Mouse (Mus musculus): ENCODE results near the gene Hist2h2aa1. TPM values are rescaled to one million over a fixed set of nuclear protein-coding genes. Genes with fewer than 3 reads are reported as not detected.
A peak's percentile ranks its signal among the peaks of the same experiment; 100 is the strongest.

Hist2h2aa1 gene
- polyA plus RNA-seq, 1 experiment from 2014 or later: 16.6 TPM

DNA sequence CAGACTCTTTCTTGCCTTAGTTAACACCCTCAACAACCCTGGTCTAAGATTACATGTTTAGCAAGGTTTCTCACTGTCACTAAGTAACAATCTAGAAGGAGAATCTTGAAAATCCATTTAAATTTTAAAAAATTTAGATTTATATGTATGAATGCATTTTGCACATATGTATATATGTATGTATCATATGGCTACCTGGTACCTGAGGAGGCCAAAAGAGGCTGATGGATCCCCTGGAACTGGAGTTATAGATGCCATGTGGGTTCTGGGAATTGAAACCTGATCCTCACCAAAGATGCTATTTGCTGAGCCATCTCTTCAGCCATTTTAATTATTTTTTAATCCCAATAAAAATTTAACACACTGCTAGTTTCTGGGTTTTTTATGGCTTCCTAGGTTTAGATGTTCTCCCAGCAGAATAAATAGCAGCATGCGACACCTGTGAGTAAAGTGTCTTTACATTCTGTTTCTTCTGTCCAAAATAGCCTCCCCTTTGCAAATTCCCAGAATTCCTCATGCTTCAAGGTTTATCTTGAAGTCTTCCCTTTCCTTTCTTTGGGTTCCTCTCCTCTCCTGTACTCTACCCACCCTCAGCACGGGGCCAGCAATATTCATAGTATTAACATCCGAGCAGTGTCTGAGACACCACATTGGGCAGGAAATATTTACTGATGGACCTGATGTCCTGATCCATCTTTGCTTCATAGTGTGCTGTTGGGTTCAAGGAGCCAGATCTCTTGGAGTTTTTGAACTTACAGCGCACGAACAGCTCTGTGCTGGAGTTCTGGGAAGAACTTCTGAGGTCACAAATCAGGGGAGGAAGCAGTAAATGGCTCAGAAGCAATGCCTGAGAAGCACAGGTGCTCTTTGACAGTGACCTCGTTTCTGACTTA is 3.1 kb downstream of the Hist2h2aa1 start:
- no peak for ATAC-seq (ENCODE audit: low FRiP score)
- no peak for DNase-seq (ENCODE audit: low spot score)
- H3K36me3 ChIP-seq (replicated peaks; ENCODE audit: control insufficient read depth, insufficient read depth): no peaks in the 10 kb centered on the region
- WGBS: 51% methylated on average over 6 of the region's 6 CpGs
- H3K27me3 ChIP-seq (ENCODE audit: control insufficient read depth, insufficient read depth, low read length): no peaks in the 10 kb centered on the region
- peaks cover 15% of the 10 kb centered on the region; the same call in 1 of the 2 replicates for H3K4me1 ChIP-seq (replicated peaks; ENCODE audit: control insufficient read depth, insufficient read depth, low read length)
- no peaks in the 10 kb centered on the region for H3K9me3 ChIP-seq (ENCODE audit: control insufficient read depth, low read length)
- H3K9ac ChIP-seq: peak overlapping the region; percentile 40; the same call in 1 of the 2 replicates
- H3K4me2 ChIP-seq (replicated peaks): peak overlapping the region; percentile 36
- H3K27ac ChIP-seq: no peak overlapping the region
- H3K4me3 ChIP-seq (replicated peaks; ENCODE audit: low read length): no peak overlapping the region

DNA sequence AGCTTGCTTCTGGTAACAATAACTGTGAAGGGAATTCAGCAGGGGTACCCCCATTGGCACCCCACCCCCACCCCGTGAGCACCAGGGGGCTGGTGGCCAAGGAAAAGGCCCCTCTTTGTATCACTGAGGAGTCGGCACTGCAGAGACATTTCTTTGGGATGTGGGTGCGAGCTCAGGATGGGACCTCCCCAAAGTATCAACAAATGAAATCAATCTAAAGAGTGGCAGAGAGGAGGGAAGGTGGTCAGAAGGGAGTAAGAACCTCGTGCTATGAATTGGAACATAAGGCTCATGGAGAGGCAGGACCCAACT is 3.7 kb downstream of the Hist2h2aa1 start:
- ATAC-seq (ENCODE audit: low FRiP score): no peak
- peaks cover 14% of the 10 kb centered on the region; the same call in 1 of the 2 replicates for H3K4me1 ChIP-seq (replicated peaks; ENCODE audit: control insufficient read depth, insufficient read depth, low read length)
- H3K4me2 ChIP-seq (replicated peaks): no peak overlapping the region; the same call in 1 of the 2 replicates
- no peaks in the 10 kb centered on the region for H3K27me3 ChIP-seq (ENCODE audit: control insufficient read depth, insufficient read depth, low read length)
- H3K9me3 ChIP-seq (ENCODE audit: control insufficient read depth, low read length): no peaks in the 10 kb centered on the region
- no peak overlapping the region for H3K27ac ChIP-seq
- H3K4me3 ChIP-seq (replicated peaks; ENCODE audit: low read length): no peak overlapping the region
- no peak for DNase-seq (ENCODE audit: low spot score)
- H3K9ac ChIP-seq: no peak overlapping the region
- 55% methylated on average over 4 of the region's 4 CpGs for WGBS
- no peaks in the 10 kb centered on the region for H3K36me3 ChIP-seq (replicated peaks; ENCODE audit: control insufficient read depth, insufficient read depth)

DNA sequence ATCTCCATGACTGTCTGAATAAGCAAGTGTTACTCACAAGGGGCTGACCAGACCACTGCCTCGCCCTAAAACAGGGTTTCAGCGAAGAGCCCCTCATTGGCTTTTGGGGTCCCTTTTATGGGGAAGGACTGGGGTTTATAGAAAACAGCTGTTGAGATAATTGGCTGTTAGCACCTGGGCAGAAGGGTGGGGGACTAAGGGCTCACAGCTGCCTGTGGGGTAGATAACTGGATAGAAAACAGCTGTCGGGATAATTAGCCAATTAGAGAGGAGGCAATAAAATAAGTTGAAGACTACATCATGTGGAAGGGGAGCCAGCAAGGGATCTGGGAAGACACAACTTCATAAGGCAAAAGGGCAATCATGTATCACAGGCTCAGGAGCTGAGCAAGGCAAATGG is 5.6 kb downstream of the Hist2h2aa1 start:
- no peak for DNase-seq (ENCODE audit: low spot score)
- no peaks in the 10 kb centered on the region for H3K9me3 ChIP-seq (ENCODE audit: control insufficient read depth, low read length)
- no peak overlapping the region for H3K4me2 ChIP-seq (replicated peaks)
- H3K27ac ChIP-seq: no peak overlapping the region
- H3K4me1 ChIP-seq (replicated peaks; ENCODE audit: control insufficient read depth, insufficient read depth, low read length): 0 out of 2 replicates have a peak, but pooled peaks cover 5% of the 10 kb centered on the region
- no peak for ATAC-seq (ENCODE audit: low FRiP score)
- no peak overlapping the region for H3K9ac ChIP-seq
- H3K27me3 ChIP-seq (ENCODE audit: control insufficient read depth, insufficient read depth, low read length): no peaks in the 10 kb centered on the region
- H3K36me3 ChIP-seq (replicated peaks; ENCODE audit: control insufficient read depth, insufficient read depth): no peaks in the 10 kb centered on the region
- no peak overlapping the region for H3K4me3 ChIP-seq (replicated peaks; ENCODE audit: low read length)
- WGBS: 89% methylated on average over 3 of the region's 3 CpGs

DNA sequence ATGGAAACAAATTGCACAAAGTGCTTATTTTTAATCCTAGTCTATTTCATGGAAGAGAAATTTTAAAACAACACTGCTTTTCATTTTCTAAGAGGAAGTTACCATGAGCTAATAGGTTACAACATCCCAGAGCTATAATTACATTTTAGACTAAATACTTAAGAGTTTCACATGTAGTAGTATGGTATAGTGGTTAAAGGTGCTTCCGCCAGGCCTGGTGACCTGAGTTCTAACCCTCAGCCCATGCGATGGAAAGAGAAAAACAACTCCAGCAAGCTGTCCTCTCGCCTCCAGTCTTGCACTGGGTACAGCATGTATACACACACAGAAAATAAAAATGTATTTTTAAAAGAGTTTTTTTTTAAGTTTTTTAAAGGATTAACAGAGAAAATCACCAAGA is 6.5 kb downstream of the Hist2h2aa1 start:
- H3K27ac ChIP-seq: no peak overlapping the region
- ATAC-seq (ENCODE audit: low FRiP score): no peak
- H3K27me3 ChIP-seq (ENCODE audit: control insufficient read depth, insufficient read depth, low read length): no peaks in the 10 kb centered on the region
- H3K4me2 ChIP-seq (replicated peaks): no peak overlapping the region
- H3K9ac ChIP-seq: no peak overlapping the region
- H3K9me3 ChIP-seq (ENCODE audit: control insufficient read depth, low read length): no peaks in the 10 kb centered on the region
- H3K4me1 ChIP-seq (replicated peaks; ENCODE audit: control insufficient read depth, insufficient read depth, low read length): 0 out of 2 replicates have a peak, but pooled peaks cover 5% of the 10 kb centered on the region
- 92% methylated on average over 3 of the region's 3 CpGs for WGBS
- no peaks in the 10 kb centered on the region for H3K36me3 ChIP-seq (replicated peaks; ENCODE audit: control insufficient read depth, insufficient read depth)
- H3K4me3 ChIP-seq (replicated peaks; ENCODE audit: low read length): no peak overlapping the region
- no peak for DNase-seq (ENCODE audit: low spot score)

DNA sequence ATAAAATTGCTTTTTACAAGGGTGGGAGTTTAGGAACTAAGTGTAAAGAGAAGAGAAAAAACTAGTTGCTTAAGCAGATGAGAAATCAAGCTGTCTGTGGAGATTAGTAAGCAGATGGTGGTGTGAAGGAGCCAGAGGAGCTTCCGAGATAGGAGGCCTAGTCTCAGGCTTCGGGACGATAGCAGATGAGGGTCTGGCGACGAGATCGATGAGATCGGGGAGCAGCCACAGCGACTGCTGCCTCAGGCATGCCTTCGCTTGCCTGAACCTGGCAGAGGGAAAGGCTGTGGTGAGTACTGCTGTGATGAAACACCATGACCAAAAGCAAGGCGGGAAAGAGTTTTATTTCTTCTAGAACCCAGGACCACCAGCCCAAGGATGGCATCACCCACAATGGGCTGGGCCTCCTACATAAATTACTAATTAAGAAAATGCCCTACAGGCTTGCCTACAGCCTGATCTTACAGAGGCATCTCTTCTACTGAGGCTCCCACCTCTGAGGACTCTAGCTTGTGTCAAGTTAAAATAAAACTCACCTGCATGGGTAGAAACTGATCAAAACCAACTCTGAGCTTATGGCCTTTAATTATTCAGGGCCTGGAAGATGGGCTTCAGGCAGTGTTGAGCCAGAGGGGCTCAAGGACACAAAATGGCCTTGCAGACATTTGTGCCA is 9.5 kb downstream of the Hist2h2aa1 start:
- 0 out of 2 replicates have a peak overlapping the region, but pooled peaks have one; percentile 11 for H3K9ac ChIP-seq

DNA sequence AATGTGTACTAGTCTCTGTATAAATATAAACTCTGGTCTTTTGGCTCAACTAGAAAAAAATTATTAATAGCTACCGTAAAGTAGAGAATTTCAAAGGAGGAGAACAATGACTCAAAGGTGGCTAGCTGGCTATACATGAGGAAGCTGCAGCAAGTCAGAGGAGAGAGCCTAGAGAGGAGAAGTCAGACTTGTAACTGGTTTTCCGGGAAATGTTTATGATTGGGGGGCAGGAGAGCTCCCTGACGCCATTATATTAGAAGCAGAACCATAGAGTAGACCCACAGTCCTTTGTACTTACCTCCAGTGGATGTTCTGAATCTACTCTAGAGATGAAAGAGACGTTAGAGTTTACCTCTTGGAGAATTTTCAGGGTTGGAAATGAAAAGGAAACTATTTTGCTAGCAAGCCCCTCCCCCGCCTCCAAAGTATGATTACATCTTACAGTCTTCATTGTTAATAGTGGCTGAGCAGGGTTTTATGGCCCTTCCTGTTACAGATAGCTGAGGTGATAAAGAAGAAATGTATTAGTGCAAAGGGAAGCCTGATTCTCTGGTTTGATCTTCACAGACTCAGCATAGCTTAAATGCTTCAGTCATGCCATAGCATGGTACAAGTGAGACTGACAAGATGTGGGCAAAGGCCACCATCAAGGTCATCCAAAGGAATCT is 10.8 kb downstream of the Hist2h2aa1 start:
- H3K4me3 ChIP-seq (replicated peaks; ENCODE audit: low read length): no peak overlapping the region
- H3K4me1 ChIP-seq (replicated peaks; ENCODE audit: control insufficient read depth, insufficient read depth, low read length): no peaks in the 10 kb centered on the region
- H3K9ac ChIP-seq: no peak overlapping the region
- H3K4me2 ChIP-seq (replicated peaks): no peak overlapping the region
- DNase-seq (ENCODE audit: low spot score) (no peak), ATAC-seq (ENCODE audit: low FRiP score) (no peak)
- H3K27ac ChIP-seq: no peak overlapping the region
- H3K36me3 ChIP-seq (replicated peaks; ENCODE audit: control insufficient read depth, insufficient read depth): no peaks in the 10 kb centered on the region
- WGBS: 87% methylated on average over 5 of the region's 5 CpGs
- H3K27me3 ChIP-seq (ENCODE audit: control insufficient read depth, insufficient read depth, low read length): no peaks in the 10 kb centered on the region
- H3K9me3 ChIP-seq (ENCODE audit: control insufficient read depth, low read length): no peaks in the 10 kb centered on the region

More for the DNA sequence above, 9.5 kb downstream of the Hist2h2aa1 start:
- Histone ChIP-seq H3K9me3 (ENCODE audit: control insufficient read depth, low read length) (no peaks in the 10 kb centered on the region), H3K27me3 (ENCODE audit: control insufficient read depth, insufficient read depth, low read length) (no peaks in the 10 kb centered on the region), H3K4me2 (replicated peaks) (no peak overlapping the region), H3K4me1 (replicated peaks; ENCODE audit: control insufficient read depth, insufficient read depth, low read length) (no peaks in the 10 kb centered on the region), H3K4me3 (replicated peaks; ENCODE audit: low read length) (no peak overlapping the region), H3K27ac (no peak overlapping the region), H3K36me3 (replicated peaks; ENCODE audit: control insufficient read depth, insufficient read depth) (no peaks in the 10 kb centered on the region)
- ATAC-seq (ENCODE audit: low FRiP score) (no peak), DNase-seq (ENCODE audit: low spot score) (no peak)
- WGBS: 52% methylated on average over 10 of the region's 10 CpGs

DNA sequence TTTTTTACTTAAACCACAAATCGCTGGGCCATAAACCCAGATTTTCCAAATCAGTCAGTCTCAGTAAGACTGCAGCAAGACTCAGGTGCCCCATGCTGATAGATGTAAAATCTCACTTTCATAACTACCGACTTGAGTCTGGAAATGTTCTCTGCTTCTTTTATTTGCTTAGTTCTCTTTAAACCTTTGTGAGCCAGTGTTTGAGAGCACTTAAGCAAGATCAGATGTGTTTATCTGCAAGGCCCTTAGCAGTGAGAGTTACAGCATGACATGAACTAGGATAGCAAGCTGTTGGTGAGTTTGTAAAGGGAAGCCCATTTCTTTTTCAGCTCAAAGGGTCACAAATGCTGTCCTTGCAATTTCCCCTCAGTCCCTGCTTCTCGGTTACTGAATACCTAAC is 11.9 kb downstream of the Hist2h2aa1 start:
- Histone ChIP-seq H3K4me3 (replicated peaks; ENCODE audit: low read length) (no peak overlapping the region), H3K4me2 (replicated peaks) (no peak overlapping the region), H3K9me3 (ENCODE audit: control insufficient read depth, low read length) (no peaks in the 10 kb centered on the region), H3K27me3 (ENCODE audit: control insufficient read depth, insufficient read depth, low read length) (no peaks in the 10 kb centered on the region), H3K4me1 (replicated peaks; ENCODE audit: control insufficient read depth, insufficient read depth, low read length) (peaks cover 7% of the 10 kb centered on the region; the same call in 1 of the 2 replicates), H3K36me3 (replicated peaks; ENCODE audit: control insufficient read depth, insufficient read depth) (no peaks in the 10 kb centered on the region), H3K27ac (no peak overlapping the region), H3K9ac (no peak overlapping the region)
- no peak for DNase-seq (ENCODE audit: low spot score)
- 90% methylated on average over 3 of the region's 3 CpGs for WGBS
- ATAC-seq (ENCODE audit: low FRiP score): no peak

DNA sequence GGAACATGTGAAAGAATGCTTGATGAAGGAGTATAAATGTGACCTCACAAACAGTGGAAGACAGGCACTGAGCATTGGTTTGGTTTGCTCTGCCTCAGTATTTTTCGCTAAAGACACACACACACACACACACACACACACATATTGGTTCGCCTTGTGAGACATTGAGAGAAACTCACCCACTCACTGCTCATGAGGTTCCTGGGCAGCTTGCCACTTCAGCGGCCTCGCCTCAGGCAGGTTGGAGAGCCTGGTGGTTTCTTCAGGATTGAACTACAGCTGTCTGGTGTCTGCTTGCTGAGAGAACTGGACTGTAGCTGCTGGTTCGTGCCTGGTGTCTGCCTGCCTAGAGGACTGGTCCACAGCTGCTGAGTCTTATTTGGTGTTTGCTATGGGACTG is 14.9 kb downstream of the Hist2h2aa1 start:
- Histone ChIP-seq H3K27me3 (ENCODE audit: control insufficient read depth, insufficient read depth, low read length) (no peaks in the 10 kb centered on the region), H3K27ac (no peak overlapping the region), H3K36me3 (replicated peaks; ENCODE audit: control insufficient read depth, insufficient read depth) (no peaks in the 10 kb centered on the region), H3K4me1 (replicated peaks; ENCODE audit: control insufficient read depth, insufficient read depth, low read length) (peaks cover 16% of the 10 kb centered on the region), H3K4me3 (replicated peaks; ENCODE audit: low read length) (no peak overlapping the region), H3K9me3 (ENCODE audit: control insufficient read depth, low read length) (no peaks in the 10 kb centered on the region), H3K9ac (no peak overlapping the region), H3K4me2 (replicated peaks) (no peak overlapping the region)
- DNase-seq (ENCODE audit: low spot score) (no peak), ATAC-seq (ENCODE audit: low FRiP score) (no peak)
- 92% methylated on average over 5 of the region's 5 CpGs for WGBS

DNA sequence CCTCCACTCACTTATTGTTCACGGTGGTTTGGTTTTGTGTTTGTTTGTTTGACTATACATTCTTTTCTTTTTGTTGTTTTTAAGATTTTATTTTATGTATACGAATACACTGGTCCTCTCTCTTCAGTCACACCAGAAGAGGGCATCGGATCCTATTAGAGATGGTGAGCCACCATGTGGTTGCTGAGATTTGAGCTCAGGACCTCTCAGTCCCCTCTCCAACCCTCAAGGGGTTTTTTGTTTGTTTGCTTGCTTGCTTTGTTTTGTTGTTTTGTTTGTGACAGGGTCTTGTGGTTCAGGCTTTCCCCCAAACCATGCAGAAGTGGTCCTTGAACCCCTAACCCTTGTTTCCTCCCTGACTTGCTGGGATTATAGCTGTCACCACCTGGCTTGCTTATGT is 16.3 kb downstream of the Hist2h2aa1 start:
- Histone ChIP-seq H3K9ac (peak overlapping the region; percentile 71), H3K4me1 (replicated peaks; ENCODE audit: control insufficient read depth, insufficient read depth, low read length) (peaks cover 16% of the 10 kb centered on the region), H3K4me2 (replicated peaks) (peak overlapping the region; percentile 77), H3K4me3 (replicated peaks; ENCODE audit: low read length) (peak overlapping the region; percentile 52), H3K36me3 (replicated peaks; ENCODE audit: control insufficient read depth, insufficient read depth) (no peaks in the 10 kb centered on the region), H3K27ac (peak overlapping the region; percentile 97), H3K27me3 (ENCODE audit: control insufficient read depth, insufficient read depth, low read length) (no peaks in the 10 kb centered on the region), H3K9me3 (ENCODE audit: control insufficient read depth, low read length) (no peaks in the 10 kb centered on the region)
- 55% methylated on average over 3 of the region's 3 CpGs for WGBS
- no peak for DNase-seq (ENCODE audit: low spot score)
- ATAC-seq (ENCODE audit: low FRiP score): no peak

All from hindbrain, embryonic 14.5 days (tissue).